20 mouse cellular contexts compared by ENCODE assay signal in the genomic region with DNA sequence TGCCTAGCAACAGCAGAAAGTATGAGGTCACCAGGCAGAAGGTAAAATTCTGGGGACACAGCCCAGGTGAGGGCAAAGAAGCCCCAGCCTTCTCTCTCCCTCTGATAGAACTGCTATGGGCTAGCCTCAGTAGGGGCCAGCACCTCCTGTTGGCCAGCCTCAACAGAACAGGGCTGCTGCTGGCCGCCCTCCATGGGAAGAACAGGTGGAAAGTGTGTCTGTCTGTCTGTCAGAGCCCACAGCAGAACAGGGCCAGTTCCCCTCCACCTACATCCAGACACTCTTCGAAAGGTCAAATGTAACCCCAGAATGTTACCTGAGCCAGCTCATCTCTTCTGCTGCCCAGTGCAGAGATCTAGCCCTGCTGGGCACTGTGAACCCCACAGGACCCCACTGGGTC. TPM values are rescaled to one million over a fixed set of nuclear protein-coding genes. Genes with fewer than 3 reads are reported as not detected.
DNase-seq lines count a peak whose midpoint lies in the region; ATAC-seq and TF ChIP-seq lines count a peak whose summit lies in the region.
"Had no signal": no experiment of that assay in that cellular context is flagged by ENCODE, and none has a peak within 500 bp of the region (broad histone marks: within the 10 kb centered on the region; RNA-seq: fewer than 3 reads in every experiment).

No protein-coding gene starts in this region.

- H3K4me3 ChIP-seq in myocyte: no peak overlapping the region
- no peak overlapping the region for H3K4me3 ChIP-seq in liver, postnatal 0 days (ENCODE audit: low read depth, low read length)
- H3K4me3 ChIP-seq: forebrain, embryonic 10.5 days; forebrain, embryonic 13.5 days; hindbrain, embryonic 12.5 days; hindbrain, embryonic 15.5 days had no signal

- TF ChIP-seq POLR2A in myocyte (IDR thresholded peaks at IDR 0.05; ENCODE audit: insufficient read length, low read depth): no peak

- ATAC-seq in liver, postnatal 0 days: no peak
- ATAC-seq: activated CD4-positive, CD25-positive, alpha-beta regulatory T cell, adult 4 months; forebrain, embryonic 13.5 days; forebrain, embryonic 16.5 days; intestine, postnatal 0 days had no signal

- H3K9ac ChIP-seq in liver, postnatal 0 days (replicated peaks): no peak overlapping the region
- H3K9ac ChIP-seq: forebrain, embryonic 13.5 days; hindbrain, embryonic 12.5 days; hindbrain, embryonic 15.5 days had no signal

- no peaks in the 10 kb centered on the region for H3K79me2 ChIP-seq in myocyte (ENCODE audit: control insufficient read depth, insufficient read depth)

- 73% methylated on average over 2 of the region's 2 CpGs for WGBS in liver, postnatal 0 days (ENCODE audit: insufficient replicate concordance)

- H3K9me3 ChIP-seq in liver, postnatal 0 days (ENCODE audit: low read length): no peaks in the 10 kb centered on the region
- H3K9me3 ChIP-seq: forebrain, embryonic 10.5 days; forebrain, embryonic 13.5 days; hindbrain, embryonic 12.5 days; hindbrain, embryonic 15.5 days had no signal

- no peak overlapping the region for H3K27ac ChIP-seq in liver, postnatal 0 days (ENCODE audit: low read depth)
- H3K27ac ChIP-seq: forebrain, embryonic 10.5 days; forebrain, embryonic 13.5 days; hindbrain, embryonic 12.5 days; hindbrain, embryonic 15.5 days had no signal

- DNase-seq in gastrocnemius, adult 18-20 months (ENCODE audit: low spot score): peak; percentile 72
- no peak for DNase-seq in gastrocnemius, postnatal 4 days (ENCODE audit: low spot score in 2 of 2)
- DNase-seq in gastrocnemius, postnatal 10 days: peak; percentile 47
- no peak for DNase-seq in adrenal gland, postnatal 10 days
- DNase-seq in liver, postnatal 0 days: no peak
- DNase-seq: adrenal gland, adult 8-10 months; adrenal gland, postnatal 36 days; cerebellum, adult 18-20 months; cerebellum, adult 9-10 months; cerebellum, postnatal 14 days; heart, adult 18-20 months had no signal

- no peak overlapping the region for H3K4me2 ChIP-seq in myocyte (ENCODE audit: low read depth)
- no peak overlapping the region for H3K4me2 ChIP-seq in liver, postnatal 0 days (ENCODE audit: low read depth, low read length)
- H3K4me2 ChIP-seq: forebrain, embryonic 13.5 days; heart, embryonic 11.5 days; hindbrain, embryonic 12.5 days; hindbrain, embryonic 15.5 days had no signal

- H3ac ChIP-seq in myocyte (ENCODE audit: control insufficient read depth, insufficient read length): no peak overlapping the region

- H3K36me3 ChIP-seq in myocyte (ENCODE audit: control insufficient read depth, insufficient read depth): no peaks in the 10 kb centered on the region
- H3K36me3 ChIP-seq in liver, postnatal 0 days (replicated peaks; ENCODE audit: insufficient read depth, low read length): no peaks in the 10 kb centered on the region
- H3K36me3 ChIP-seq: forebrain, embryonic 10.5 days; hindbrain, embryonic 12.5 days; hindbrain, embryonic 15.5 days had no signal

- H3K4me1 ChIP-seq in liver, postnatal 0 days (ENCODE audit: insufficient read depth): peaks cover 14% of the 10 kb centered on the region

- H3K27me3 ChIP-seq in myocyte (ENCODE audit: control insufficient read depth, insufficient read depth, insufficient read length): no peaks in the 10 kb centered on the region
- H3K27me3 ChIP-seq in liver, postnatal 0 days (ENCODE audit: insufficient read depth, low read length): no peaks in the 10 kb centered on the region
- H3K27me3 ChIP-seq: forebrain, embryonic 13.5 days; hindbrain, embryonic 15.5 days had no signal

- TF ChIP-seq EP300 in liver, postnatal 0 days (IDR thresholded peaks at IDR 0.05; ENCODE audit: low read depth): no peak

- TF ChIP-seq CTCF in liver, postnatal 0 days (IDR thresholded peaks at IDR 0.05; ENCODE audit: low read depth): no peak

TF ChIP-seq in myocyte, 11 proteins besides CTCF, POLR2A, EP300 and RAD21:
- TF ChIP-seq TCF12 (IDR thresholded peaks at IDR 0.05; ENCODE audit: insufficient read depth, poor library complexity, severe bottlenecking) (no peak), MYOD1 (IDR thresholded peaks at IDR 0.05; ENCODE audit: control insufficient read depth in 1 of 3, insufficient read length in 2 of 3, low read depth in 2 of 3) (peak in 2 of 3 experiments; percentile 70 to 81)

RNA-seq across cellular contexts. Expression of a gene that starts 45.9 kb away (rescaled TPM):
- total RNA-seq in gastrocnemius, adult 18-20 months (2021): 10 to 100 TPM; 18.8 to 22.9 TPM
- total RNA-seq in gastrocnemius, postnatal 4 days (2021): 10 to 100 TPM; 39.3 to 39.7 TPM
- total RNA-seq in gastrocnemius, postnatal 10 days (2021): 10 to 100 TPM; 20.1 to 33.5 TPM
- polyA plus RNA-seq in myocyte (2012; fragmentation: generic; extraction: Trizol): 43.7 TPM
- total RNA-seq in adrenal gland, postnatal 10 days (2021): 10 to 100 TPM; 22.0 to 23.3 TPM
- 2.5 and 2.9 TPM in 2 replicates for polyA plus RNA-seq in liver, postnatal 0 days (2015; fragmentation: Nextera tagmentation; extraction: Ambion mirVana)
- polyA plus RNA-seq: activated CD4-positive, CD25-positive, alpha-beta regulatory T cell, adult 4 months had no signal

Comparison
In these comparisons a context has a peak if more than half of its experiments do, and no peak if none do; other contexts are left out.
1. DNase-seq: peak in gastrocnemius, adult 18-20 months (single experiment) and gastrocnemius, postnatal 10 days (single experiment); none in gastrocnemius, postnatal 4 days (0 of 2), adrenal gland, postnatal 10 days (single experiment) and liver, postnatal 0 days (single experiment).